Mouse (Mus musculus) forebrain, embryonic 10.5 days (tissue): ENCODE measurements around the gene Gm17268. TPM values are rescaled to one million over a fixed set of nuclear protein-coding genes. Genes with fewer than 3 reads are reported as not detected.

ENCODE experiments used
- DNase-seq: peaks from one replicate; pipeline ENCODE4 v3.0.0-alpha.2; 2017; ENCODE audit warnings: low spot score; ENCODE audit errors: extremely low spot score
- H3K27ac ChIP-seq: fragments of 300-500 bp; sonication (generic); 2 replicates; pipeline ENCODE4 v1.5.1; 2016; ENCODE audit warnings: mild to moderate bottlenecking
- H3K27me3 ChIP-seq: fragments of 300-500 bp; sonication (generic); 2 replicates; pipeline ENCODE4 v1.6.1; 2016; ENCODE audit warnings: mild to moderate bottlenecking; ENCODE audit not compliant: poor library complexity, severe bottlenecking
- H3K36me3 ChIP-seq: fragments of 300-500 bp; sonication (generic); replicated peaks from 2 replicates; pipeline ENCODE4 v1.6.1; 2016; ENCODE audit warnings: mild to moderate bottlenecking, moderate library complexity
- H3K4me1 ChIP-seq: fragments of 300-500 bp; sonication (generic); 2 replicates; pipeline ENCODE4 v1.6.1; 2016
- H3K4me3 ChIP-seq: fragments of 300-500 bp; sonication (generic); 2 replicates; pipeline ENCODE4 v1.5.1; 2016; ENCODE audit warnings: mild to moderate bottlenecking, moderate library complexity
- H3K9me3 ChIP-seq: fragments of 300-500 bp; sonication (generic); 2 replicates; pipeline ENCODE4 v1.6.1; 2016; ENCODE audit warnings: mild to moderate bottlenecking, moderate library complexity
- WGBS: fragments of 180-500 bp; shearing (Covaris S2); methylation state at CpG from one replicate; pipeline ENCODE4 v1.1.7; 2016; 5-methylcytosine and 5-hydroxymethylcytosine counted together
- polyA plus RNA-seq: library from polyadenylated mRNA; unstranded; fragments of >200 nt; fragmentation: Nextera tagmentation; extraction: Ambion mirVana; gene quantifications from 2 replicates; pipeline ENCODE4 v1.2.1, GENCODE M21; 2016

Gene Gm17268
- polyA plus RNA-seq, 1 experiment from 2014 or later: not detected

GRCm38 (mm10) chr11:81997085-81997484 is 41.3 kb downstream of the Gm17268 start:
- Histone ChIP-seq H3K4me3 (no peak overlapping the region), H3K9me3 (no peaks in the 10 kb centered on the region), H3K36me3 (no peaks in the 10 kb centered on the region), H3K27ac (no peak overlapping the region), H3K4me1 (no peaks in the 10 kb centered on the region), H3K27me3 (no peaks in the 10 kb centered on the region)
- 88% methylated on average over 5 of the region's 5 CpGs for WGBS
- no peak for DNase-seq

GRCm38 (mm10) chr11:81996172-81996841 is 42.1 kb downstream of the Gm17268 start:
- DNase-seq: peak; percentile 75
- no peak overlapping the region for H3K27ac ChIP-seq
- no peaks in the 10 kb centered on the region for H3K36me3 ChIP-seq
- no peaks in the 10 kb centered on the region for H3K4me1 ChIP-seq
- WGBS: 71% methylated on average over 10 of the region's 10 CpGs
- H3K27me3 ChIP-seq: no peaks in the 10 kb centered on the region
- no peak overlapping the region for H3K4me3 ChIP-seq
- H3K9me3 ChIP-seq: no peaks in the 10 kb centered on the region

GRCm38 (mm10) chr11:81983146-81983545 is 55.2 kb downstream of the Gm17268 start:
- 44% methylated on average over 5 of the region's 5 CpGs for WGBS
- Histone ChIP-seq H3K4me1 (peaks cover 26% of the 10 kb centered on the region), H3K4me3 (no peak overlapping the region), H3K27ac (no peak overlapping the region), H3K27me3 (no peaks in the 10 kb centered on the region), H3K36me3 (no peaks in the 10 kb centered on the region), H3K9me3 (no peaks in the 10 kb centered on the region)
- DNase-seq: peak; percentile 41

- H3K36me3 ChIP-seq: no peaks in the 10 kb centered on the region
- no peaks in the 10 kb centered on the region for H3K9me3 ChIP-seq
- H3K27me3 ChIP-seq: no peaks in the 10 kb centered on the region
- H3K4me1 ChIP-seq: peaks cover 21% of the 10 kb centered on the region
- DNase-seq: no peak
- H3K4me3 ChIP-seq: no peak overlapping the region
- no peak overlapping the region for H3K27ac ChIP-seq
- 48% methylated on average over 11 of the region's 11 CpGs for WGBS
Measured at GRCm38 (mm10) chr11:81982191-81982590, 56.2 kb downstream of the Gm17268 start.

Other genes with a start within 250 kb of the Gm17268 start
- not detected in 2 replicates for gene 5530401A14Rik, start 177.9 kb downstream of the Gm17268 start, polyA plus RNA-seq
- gene Asic2, start 70.1 kb downstream of the Gm17268 start, polyA plus RNA-seq: 0.43 and 0.51 TPM in 2 replicates
- 0.36 TPM in 1 of 2 replicates, not detected in the other for gene Ccl2, start 3.0 kb downstream of the Gm17268 start, polyA plus RNA-seq
- 0.31 TPM in 1 of 2 replicates, not detected in the other for gene Ccl7, start 7.2 kb upstream of the Gm17268 start, polyA plus RNA-seq
- not detected in 2 replicates for gene Ccl11, start 19.3 kb upstream of the Gm17268 start, polyA plus RNA-seq
- 0.32 and 0.78 TPM in 2 replicates for gene Ccl12, start 63.3 kb upstream of the Gm17268 start, polyA plus RNA-seq
- gene Ccl8, start 76.6 kb upstream of the Gm17268 start, polyA plus RNA-seq: not detected in 2 replicates